Mouse (Mus musculus) frontal cortex, adult (tissue): ENCODE results near the gene Il19.

Source experiments
- ATAC-seq: cut with Nextera tagmentation; 2 replicates; pipeline ENCODE4 v1.9.2; 2017; ENCODE audit warnings: mild to moderate bottlenecking, moderate library complexity, mixed read lengths; ENCODE audit not compliant: low TSS enrichment

The Il19 gene

DNA sequence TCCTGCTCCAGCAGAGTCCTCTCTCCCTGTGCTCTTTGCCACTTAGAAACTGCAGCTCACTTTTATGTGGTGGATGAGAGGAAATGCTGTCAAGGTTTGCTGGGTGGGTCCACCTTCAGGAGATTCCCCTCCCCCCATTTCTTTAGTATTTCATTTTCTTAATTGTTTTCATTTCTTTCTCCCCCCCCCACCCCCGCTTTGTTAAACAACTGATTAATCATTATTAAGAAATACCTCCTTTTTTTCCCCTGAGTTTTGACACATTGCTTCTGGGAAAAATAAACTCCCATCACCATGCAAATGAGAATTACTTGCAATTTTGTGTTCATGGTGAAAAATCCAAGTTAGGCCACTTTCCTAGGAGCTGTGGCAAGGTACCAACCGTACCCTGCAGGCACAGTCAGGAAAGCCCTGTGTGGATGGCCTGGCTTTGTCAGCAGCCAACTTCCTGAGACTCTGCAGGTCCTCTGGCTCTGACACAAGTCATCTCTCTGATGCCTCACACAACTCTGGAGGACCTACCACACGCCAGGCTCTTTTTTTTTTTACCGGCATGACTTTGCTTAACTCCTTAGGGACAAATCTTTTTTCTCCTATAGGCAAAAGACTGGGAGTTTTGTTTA, at the start of gene Il19:
Gene Il19, minus strand, starts transcription at position 51 of the 623 bp plus-strand sequence.
- ATAC-seq = no peak

DNA sequence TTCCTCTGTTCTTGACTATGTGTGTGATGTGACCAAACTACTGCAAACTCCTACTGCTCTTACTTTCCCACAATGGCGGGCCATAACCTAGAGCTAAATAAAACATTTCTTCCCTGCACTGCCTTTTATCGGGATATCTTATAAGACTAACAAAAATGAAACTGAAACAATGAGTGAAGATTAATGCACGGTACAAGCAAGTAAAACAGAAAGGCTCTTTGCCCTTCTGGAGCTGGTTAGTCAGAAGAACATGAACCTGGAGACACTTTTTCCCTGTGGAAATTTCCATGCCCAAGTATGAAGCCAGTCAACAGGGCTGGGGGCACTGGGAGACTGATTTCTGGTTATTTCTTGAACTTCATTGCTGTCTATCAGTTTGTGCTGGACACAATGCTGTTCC, 49.4 kb upstream of the Il19 start:
- ATAC-seq = no peak

GRCm38 (mm10) chr1:130987418-130987817, 47.5 kb upstream of the Il19 start:
- no peak for ATAC-seq

DNA sequence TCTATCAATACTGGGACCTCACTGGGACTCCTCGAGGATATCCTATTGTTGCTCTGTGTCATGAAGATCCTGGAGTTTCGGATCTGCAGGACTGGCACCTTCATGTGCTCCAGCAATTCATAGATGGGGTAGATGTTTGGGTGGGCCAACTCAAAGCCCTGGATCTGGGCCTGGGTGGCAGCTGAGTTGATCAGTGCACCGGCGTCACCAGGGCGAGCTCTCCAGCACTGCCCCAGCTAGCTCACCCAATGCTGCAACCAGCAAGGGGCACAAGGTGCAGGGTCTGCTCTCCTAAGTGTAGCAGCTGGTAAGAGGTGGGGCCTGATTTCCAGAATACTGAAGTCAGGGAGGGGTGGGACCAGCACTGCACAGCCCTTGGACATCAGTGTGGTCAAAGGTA, 47.1 kb upstream of the Il19 start:
- no peak for ATAC-seq

- ATAC-seq = peak; percentile 72
These were observed 44.5 kb upstream of the Il19 start for GRCm38 (mm10) chr1:130984441-130984840.

- peak; percentile 72 for ATAC-seq
These were observed 39.5 kb upstream of the Il19 start for GRCm38 (mm10) chr1:130979455-130979854.

GRCm38 (mm10) chr1:130963891-130964290, 24.0 kb upstream of the Il19 start:
- no peak for ATAC-seq

GRCm38 (mm10) chr1:130946920-130947319, 7.0 kb upstream of the Il19 start:
- no peak for ATAC-seq

GRCm38 (mm10) chr1:130941801-130942200, 1.9 kb upstream of the Il19 start:
- no peak for ATAC-seq

- no peak for ATAC-seq
These were observed 1.7 kb downstream of the Il19 start for GRCm38 (mm10) chr1:130938192-130938591.

GRCm38 (mm10) chr1:130937170-130937569, 2.7 kb downstream of the Il19 start:
- no peak for ATAC-seq

GRCm38 (mm10) chr1:130936351-130936750, 3.6 kb downstream of the Il19 start:
- no peak for ATAC-seq

- ATAC-seq = no peak
These were observed 13.4 kb downstream of the Il19 start for GRCm38 (mm10) chr1:130926484-130926883.

DNA sequence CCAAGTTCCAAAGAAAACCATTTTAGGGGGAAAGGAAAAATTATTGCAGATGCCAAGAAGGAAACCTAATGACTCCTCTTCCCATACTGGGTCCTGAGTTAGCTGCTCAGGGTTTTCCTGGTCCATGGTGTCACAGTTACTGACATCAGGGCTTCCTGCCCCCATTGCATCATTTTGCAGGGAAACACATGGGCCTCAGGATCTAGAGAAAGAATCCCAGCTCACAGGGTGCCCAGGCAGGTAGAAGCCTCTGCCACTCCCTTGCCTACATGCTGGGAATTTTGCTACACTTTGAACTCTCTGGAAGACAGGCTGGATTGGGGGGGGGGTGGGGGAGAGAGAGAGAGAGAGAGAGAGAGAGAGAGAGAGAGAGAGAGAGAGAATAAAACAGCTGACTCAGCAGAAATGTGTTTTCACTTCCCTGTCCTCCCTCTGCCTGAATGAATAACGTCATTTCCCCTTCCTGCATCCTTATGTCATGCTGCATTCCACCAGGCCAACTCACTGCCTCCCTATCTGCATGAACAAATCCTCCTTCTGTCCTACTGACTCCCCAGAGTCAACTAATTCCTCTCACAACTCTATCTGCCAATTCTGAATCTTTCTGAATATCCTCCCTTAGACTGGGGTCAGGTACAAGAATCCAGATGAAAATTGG, 21.5 kb downstream of the Il19 start:
- ATAC-seq = no peak

GRCm38 (mm10) chr1:130911401-130912010, 28.4 kb downstream of the Il19 start, which contains the start of gene Il20:
Gene Il20, minus strand, starts transcription at chr1:130911451.
- no peak for ATAC-seq

DNA sequence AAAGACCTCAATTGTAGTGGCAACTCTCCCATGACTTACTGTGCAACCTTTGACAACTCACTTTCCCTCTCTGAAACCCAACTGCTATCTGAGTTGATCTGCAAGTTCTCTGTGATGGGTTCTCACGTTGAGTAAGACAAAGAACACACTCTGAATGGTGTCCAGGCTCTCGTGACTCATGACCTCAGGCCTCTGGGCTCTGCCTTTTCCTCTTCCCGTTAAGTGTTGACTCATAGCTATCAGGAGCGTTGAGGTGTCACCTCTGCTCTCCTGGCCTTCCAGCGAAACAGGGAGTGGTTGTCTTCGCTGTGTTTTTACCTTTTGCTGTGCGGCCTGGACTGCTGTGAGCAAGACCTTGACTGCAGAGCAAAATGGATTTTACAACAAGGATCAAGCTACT, 37.4 kb downstream of the Il19 start:
- no peak for ATAC-seq

- ATAC-seq = peak; percentile 69
These were observed 45.4 kb downstream of the Il19 start for GRCm38 (mm10) chr1:130894468-130894867.

DNA sequence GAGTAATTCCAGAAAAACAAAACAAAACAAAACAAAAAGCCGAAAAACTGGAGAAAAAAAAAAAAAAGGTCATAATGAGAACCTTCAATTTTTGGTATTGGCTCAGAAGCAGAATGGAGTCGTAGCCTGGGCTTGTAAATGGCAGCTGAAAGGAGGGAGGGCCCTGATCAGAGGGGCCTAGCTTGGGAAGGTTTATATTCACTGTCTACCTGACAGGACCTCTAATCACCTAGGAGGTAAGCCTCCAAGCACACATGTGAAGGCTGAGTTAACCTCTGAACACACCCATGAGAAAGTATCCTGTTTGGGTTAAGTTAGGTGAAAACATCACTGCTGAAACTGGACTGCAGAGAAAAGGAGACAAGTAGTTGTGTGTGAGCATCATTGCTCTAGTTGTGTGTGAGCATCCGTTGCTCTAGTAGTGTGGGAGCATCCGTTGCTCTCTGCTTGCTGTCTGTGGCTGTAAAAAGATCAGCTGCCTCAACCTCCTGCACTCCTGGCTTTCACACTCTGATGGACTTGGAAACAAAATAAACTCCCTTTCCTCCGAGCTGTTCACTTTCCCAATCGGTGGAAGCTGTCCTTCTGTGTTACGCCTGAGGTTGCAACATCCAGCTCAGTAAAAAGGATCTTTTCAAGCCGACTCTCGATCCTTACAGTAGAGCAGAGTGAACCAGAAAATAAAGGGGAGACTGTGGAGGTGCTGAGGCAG, 46.4 kb downstream of the Il19 start:
- ATAC-seq = no peak

- ATAC-seq = no peak
These were observed 47.5 kb downstream of the Il19 start for GRCm38 (mm10) chr1:130892446-130892845.

DNA sequence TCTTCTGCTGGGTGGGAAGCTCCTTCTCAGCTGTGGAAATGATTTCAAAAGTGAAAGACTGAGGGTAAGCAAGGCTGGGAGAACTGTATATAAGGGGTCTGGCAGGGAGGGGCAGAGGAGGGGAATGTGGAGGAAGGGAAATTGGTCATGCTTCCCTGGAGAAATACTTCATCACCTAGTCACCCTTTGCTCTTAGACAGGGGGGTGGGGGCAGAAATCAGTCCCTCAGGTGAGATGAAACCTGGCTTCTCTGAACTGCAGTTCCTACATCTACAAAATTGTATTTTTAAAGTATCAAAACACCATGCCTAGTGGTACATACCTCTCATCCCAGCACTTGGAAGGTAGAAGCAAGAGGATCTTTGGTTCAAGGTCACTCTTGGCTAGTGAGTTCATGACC, 52.6 kb downstream of the Il19 start, which contains the start of gene Il24:
Gene Il24, minus strand, starts transcription at position 101 of the 400 bp plus-strand sequence.
- ATAC-seq = no peak

- no peak for ATAC-seq
These were observed 56.8 kb downstream of the Il19 start for GRCm38 (mm10) chr1:130883146-130883545.
